Mouse (Mus musculus) olfactory bulb, adult 2 months (tissue): ENCODE data around the gene Olfr1150-ps1.

Experiments
- CTCF ChIP-seq: fragments of 200-500 bp; IDR thresholded peaks from 2 replicates; pipeline ENCODE4 v1.5.1; 2012; ENCODE audit warnings: low read depth, mild to moderate bottlenecking, low read length, moderate library complexity; ENCODE audit not compliant: insufficient read depth
- POLR2A ChIP-seq: fragments of 200-500 bp; IDR thresholded peaks from 2 replicates; pipeline ENCODE4 v1.6.1; 2012; ENCODE audit warnings: mild to moderate bottlenecking, low read depth, low read length, moderate library complexity; ENCODE audit not compliant: insufficient read depth

- TF ChIP-seq CTCF, result no peak
- TF ChIP-seq POLR2A, result no peak
Measured at GRCm38 (mm10) chr2:87843693-87844092, at the start of gene Olfr1150-ps1.
